Mouse (Mus musculus) cerebellum, adult 2 months (tissue): ENCODE data around the gene Bahcc1. TPM values are rescaled to one million over a fixed set of nuclear protein-coding genes. Genes with fewer than 3 reads are reported as not detected.

Experiments used
- DNase-seq, 2 experiments: peaks; one replicate each; pipeline ENCODE4 v3.0.0; 2021
- H3K27ac ChIP-seq: fragments of 200-500 bp; 2 replicates; pipeline ENCODE4 v1.5.1; 2012; ENCODE audit warnings: low read length, control low read depth, inconsistent platforms; ENCODE audit not compliant: insufficient read depth
- H3K27me3 ChIP-seq: fragments of 200-500 bp; 2 replicates; pipeline ENCODE4 v1.6.1; 2012; ENCODE audit warnings: inconsistent platforms, mild to moderate bottlenecking, low read length, moderate library complexity; ENCODE audit not compliant: control insufficient read depth, insufficient read depth
- H3K4me1 ChIP-seq: fragments of 200-500 bp; 2 replicates; pipeline ENCODE4 v1.6.1; 2011; ENCODE audit warnings: low read length; ENCODE audit not compliant: control insufficient read depth, insufficient read depth
- H3K4me3 ChIP-seq: fragments of 200-500 bp; replicated peaks from 2 replicates; pipeline ENCODE3; 2011; ENCODE audit warnings: mild to moderate bottlenecking, low read depth, low read length, control low read depth; ENCODE audit not compliant: insufficient read depth
- CTCF ChIP-seq: fragments of 200-500 bp; IDR thresholded peaks from 2 replicates; pipeline ENCODE4 v1.5.1; 2011; ENCODE audit warnings: low read depth, mild to moderate bottlenecking, control low read depth, low read length, moderate library complexity, borderline replicate concordance; ENCODE audit not compliant: insufficient read depth
- POLR2A ChIP-seq: fragments of 200-500 bp; IDR thresholded peaks from 2 replicates; pipeline ENCODE4 v1.6.1; 2011; ENCODE audit warnings: low read length, control low read depth, borderline replicate concordance; ENCODE audit not compliant: insufficient read depth
- WGBS: fragments of 180-500 bp; shearing (Covaris S2); methylation state at CpG from one replicate; pipeline ENCODE4 v1.1.7; 2018; 5-methylcytosine and 5-hydroxymethylcytosine counted together
- polyA plus RNA-seq: library from polyadenylated mRNA; depleted of rRNA; stranded (reverse); fragments of >200 nt; gene quantifications from 2 replicates; pipeline ENCODE4 v1.2.3, GENCODE M21; 2012

Bahcc1 gene
- polyA plus RNA-seq, 1 experiment = 17.6 TPM

DNA sequence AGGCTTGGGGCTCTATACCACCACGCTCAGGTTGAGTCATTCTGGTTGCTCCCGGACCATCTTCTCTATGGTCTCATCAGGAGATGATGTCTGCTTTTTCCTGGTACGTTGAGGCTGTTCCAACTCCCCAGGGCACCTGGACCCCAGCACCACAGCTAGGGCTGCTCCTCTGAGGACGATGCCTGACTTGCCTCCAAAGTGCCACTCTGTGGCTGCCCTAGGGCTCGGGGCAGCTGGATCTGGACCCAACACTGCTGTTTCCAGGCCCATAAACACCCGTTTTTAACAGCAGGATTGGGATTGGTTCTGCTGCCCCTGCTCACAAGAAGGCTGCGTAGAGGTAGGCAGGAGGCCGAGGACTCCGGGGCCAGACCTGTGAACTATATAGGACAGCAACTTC, 70.4 kb downstream of the Bahcc1 start:
- Histone ChIP-seq H3K4me1 (peaks cover 27% of the 10 kb centered on the region), H3K27me3 (no peaks in the 10 kb centered on the region), H3K27ac (no peak overlapping the region), H3K4me3 (no peak overlapping the region)
- TF ChIP-seq CTCF (no peak), POLR2A (no peak)
- WGBS = 90% methylated on average over 9 of the region's 9 CpGs
- no peak for DNase-seq

DNA sequence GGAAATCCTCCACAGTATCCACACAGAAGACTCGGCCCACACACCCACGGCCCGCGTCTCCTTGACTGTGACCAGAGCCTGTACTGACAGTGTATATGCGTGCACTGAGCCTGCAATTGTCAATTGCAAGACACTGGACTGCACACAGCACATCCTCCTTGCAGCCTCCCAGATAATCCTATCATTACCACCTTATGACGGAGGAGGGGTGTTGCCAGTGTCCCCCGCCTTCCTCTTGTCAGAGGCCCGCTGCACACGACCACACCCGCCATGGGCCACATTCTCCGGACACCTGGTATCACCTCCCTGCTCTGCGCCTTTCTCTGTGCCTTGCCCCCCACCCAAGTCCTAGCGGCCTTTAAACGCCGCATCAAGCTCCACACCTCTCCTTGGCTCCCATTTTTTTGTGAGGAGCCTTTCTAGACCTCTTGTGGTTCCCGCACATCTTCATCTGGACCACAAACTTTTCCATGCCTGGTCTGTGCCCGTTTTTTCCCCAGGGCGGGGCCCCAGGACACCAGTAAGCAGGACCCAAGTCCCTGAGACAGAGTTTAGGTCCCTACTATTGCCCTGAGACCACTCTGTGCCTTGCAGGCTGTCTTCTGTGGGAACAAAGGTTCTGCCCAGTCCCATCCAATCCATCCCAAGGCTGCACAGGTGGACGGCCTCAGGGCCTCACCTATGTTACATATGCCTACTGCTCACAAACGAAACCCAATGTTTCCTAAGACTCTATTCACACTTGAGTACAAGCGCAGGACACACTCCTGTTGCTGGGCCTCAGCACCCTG, 71.0 kb downstream of the Bahcc1 start:
- TF ChIP-seq POLR2A = no peak
- TF ChIP-seq CTCF = no peak
- Histone ChIP-seq H3K4me3 (no peak overlapping the region), H3K27me3 (no peaks in the 10 kb centered on the region), H3K27ac (no peak overlapping the region), H3K4me1 (peaks cover 31% of the 10 kb centered on the region)
- 97% methylated on average over 21 of the region's 21 CpGs for WGBS
- DNase-seq = no peak

DNA sequence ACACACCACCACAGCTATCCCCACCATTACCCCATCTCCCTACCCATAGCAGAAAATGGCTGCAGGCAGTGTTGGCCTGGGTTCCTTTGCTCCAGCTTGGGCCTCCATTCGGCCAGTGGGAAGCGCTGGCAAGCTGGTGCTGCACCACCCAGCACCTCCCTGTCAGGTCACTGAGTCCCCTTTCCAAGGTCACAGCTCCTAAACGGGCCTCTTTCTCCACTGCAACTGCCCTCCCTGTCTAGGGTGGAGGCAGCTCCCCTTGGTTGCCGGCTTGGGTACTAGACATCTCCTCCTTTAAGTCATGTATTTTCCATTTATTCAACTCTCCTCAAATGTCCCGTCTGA, 71.6 kb downstream of the Bahcc1 start:
- WGBS = 53% methylated on average over 5 of the region's 5 CpGs
- TF ChIP-seq POLR2A (no peak), CTCF (no peak)
- DNase-seq = no peak
- Histone ChIP-seq H3K4me3 (no peak overlapping the region), H3K27me3 (no peaks in the 10 kb centered on the region), H3K4me1 (peaks cover 31% of the 10 kb centered on the region), H3K27ac (no peak overlapping the region)

DNA sequence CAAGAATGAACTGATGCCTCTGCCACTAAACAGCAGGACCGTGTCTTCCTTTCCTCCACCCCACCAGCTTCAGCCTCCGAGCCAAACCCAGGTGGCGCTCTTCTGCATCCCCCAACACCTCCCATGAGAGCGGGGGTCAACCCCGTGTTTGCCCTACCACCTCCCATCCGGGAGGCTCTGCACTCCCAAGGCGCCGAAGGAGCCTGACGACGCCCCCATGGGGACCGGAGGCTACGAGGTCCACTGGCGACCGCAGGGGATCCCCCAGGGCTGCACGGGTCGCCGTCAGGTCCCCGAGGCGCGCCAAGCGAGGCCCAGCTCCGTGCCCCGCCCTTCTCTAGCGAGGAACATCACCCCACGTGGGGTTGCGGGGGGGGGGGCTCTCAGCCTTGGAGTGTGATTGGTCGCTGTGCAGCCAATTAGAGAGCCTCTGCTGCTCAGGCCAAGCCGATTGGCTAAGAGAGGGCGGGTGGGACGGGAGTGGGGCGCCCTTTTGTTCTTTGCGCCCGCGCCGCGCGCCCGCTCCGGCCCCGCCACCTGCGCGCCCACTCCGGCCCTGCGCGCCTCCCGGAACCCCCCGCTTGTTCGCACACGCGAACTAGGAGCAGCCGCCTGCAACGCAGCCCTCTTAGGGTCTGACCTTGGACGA, 72.3 kb downstream of the Bahcc1 start:
- H3K27me3 ChIP-seq = no peaks in the 10 kb centered on the region
- 0 out of 2 replicates have a peak, but pooled peaks have one; percentile 34 for TF ChIP-seq POLR2A
- peak; percentile 36; the same call in 1 of the 2 replicates for TF ChIP-seq CTCF
- peak; percentile 93 for DNase-seq
- WGBS = under 1% methylated on average over 53 of the region's 53 CpGs
- peaks cover 31% of the 10 kb centered on the region for H3K4me1 ChIP-seq
- peak overlapping the region; percentile 68 for H3K4me3 ChIP-seq
- H3K27ac ChIP-seq = peak overlapping the region; percentile 96

DNA sequence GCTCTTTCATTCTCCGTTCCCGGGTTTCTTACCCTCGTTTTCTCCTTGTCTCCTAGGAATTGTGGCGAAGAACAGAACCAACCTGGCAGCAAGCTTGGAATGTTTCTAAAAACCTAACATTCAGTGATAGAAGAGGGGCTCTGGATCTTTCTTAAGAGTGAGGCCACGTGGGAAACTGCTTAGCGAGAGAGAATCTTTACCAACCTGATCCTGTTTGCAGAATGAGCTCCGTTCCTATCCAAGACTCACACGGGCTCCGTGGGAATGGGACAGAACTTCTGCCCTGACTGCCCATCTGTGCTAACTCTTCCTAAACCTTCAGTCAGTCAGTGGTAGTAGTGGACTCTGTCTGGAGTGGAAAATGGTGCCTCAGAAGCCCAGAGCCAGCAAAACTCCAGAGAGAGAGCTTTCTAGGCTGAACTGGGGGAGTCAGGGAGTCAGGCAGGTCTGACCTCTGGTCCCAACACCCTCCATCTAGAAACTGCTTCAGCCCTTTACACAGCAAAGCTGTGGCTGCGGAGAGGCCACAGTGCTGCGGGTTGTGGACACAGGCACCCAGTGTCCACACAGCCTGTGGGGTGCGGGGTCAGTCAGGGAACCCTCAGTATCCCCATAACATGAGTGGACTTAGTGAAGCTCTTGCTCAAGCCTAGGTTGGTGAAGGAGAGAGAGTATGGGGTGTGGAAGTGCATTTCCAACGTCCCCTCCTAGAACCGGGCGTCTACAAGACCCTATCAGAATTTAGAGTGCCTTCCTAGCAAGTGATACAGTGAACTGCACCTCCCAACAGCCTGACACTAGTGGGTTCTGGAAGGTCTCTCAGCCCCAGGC, 73.0 kb downstream of the Bahcc1 start:
- 31% methylated on average over 15 of the region's 15 CpGs for WGBS
- DNase-seq = no peak
- peak overlapping the region; percentile 43 for H3K27ac ChIP-seq
- peaks cover 31% of the 10 kb centered on the region for H3K4me1 ChIP-seq
- TF ChIP-seq CTCF (no peak), POLR2A (no peak)
- H3K4me3 ChIP-seq = peak overlapping the region; percentile 52
- H3K27me3 ChIP-seq = no peaks in the 10 kb centered on the region

DNA sequence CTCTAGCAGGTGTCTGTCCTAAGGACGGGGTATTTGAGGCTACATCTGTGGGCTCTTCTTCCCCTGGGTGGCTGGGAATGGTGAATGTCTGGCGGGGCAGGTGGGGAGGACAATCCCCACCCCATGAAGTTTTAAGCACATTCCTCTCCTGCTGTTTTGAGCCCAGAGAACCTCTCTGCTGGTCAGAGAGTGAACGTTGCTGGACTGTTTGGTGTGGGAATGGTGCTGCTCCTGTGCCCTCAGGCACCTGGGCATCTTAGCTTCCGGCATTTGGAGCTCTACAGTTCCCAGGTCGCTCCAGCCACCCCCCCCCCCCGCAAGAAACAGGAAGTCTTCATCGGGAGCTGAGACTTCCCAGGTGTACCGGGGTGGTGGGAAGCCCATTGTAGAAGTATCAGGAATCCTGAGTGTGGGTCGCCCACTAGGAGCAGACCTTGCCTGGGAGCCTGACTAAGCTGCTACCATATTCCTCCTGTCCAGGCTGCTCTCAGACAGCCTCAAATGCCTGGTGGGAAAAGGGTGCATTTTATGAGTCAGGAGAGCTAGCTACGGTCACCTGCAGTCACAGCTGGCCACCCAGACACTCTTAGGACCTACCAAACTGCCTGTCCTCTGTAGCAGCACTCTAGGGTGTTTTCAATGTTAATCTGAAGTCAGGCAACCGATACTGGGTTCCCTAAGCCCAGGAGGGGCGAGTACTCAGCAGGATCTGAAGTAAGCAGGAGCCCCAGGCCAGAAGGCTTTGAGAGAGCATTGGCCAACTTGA, 73.8 kb downstream of the Bahcc1 start:
- Histone ChIP-seq H3K27me3 (no peaks in the 10 kb centered on the region), H3K27ac (no peak overlapping the region), H3K4me1 (peaks cover 34% of the 10 kb centered on the region), H3K4me3 (no peak overlapping the region)
- 90% methylated on average over 12 of the region's 12 CpGs for WGBS
- peak in 1 of 2 experiments; percentile 19 for DNase-seq
- TF ChIP-seq CTCF = no peak
- TF ChIP-seq POLR2A = no peak

DNA sequence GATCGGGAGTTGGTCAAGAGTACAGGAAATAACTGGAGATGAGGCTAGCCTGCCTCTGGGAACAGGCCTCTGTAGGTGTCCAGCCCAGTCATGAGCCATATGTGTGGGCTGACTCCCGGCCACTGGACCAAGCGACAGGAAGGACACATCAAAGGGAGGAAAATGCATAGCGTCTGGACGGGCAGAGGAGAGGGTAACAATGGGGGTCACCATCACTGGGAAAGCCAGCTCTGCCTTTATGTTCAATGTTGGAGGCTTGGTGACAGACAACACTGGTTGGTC, 74.3 kb downstream of the Bahcc1 start:
- TF ChIP-seq CTCF = no peak
- no peak for TF ChIP-seq POLR2A
- peaks cover 34% of the 10 kb centered on the region for H3K4me1 ChIP-seq
- H3K27me3 ChIP-seq = no peaks in the 10 kb centered on the region
- H3K4me3 ChIP-seq = no peak overlapping the region
- H3K27ac ChIP-seq = no peak overlapping the region
- no peak for DNase-seq
- 38% methylated on average over 5 of the region's 5 CpGs for WGBS
